Comparison of ENCODE assay signal across 8 mouse cellular contexts in the genomic region with DNA sequence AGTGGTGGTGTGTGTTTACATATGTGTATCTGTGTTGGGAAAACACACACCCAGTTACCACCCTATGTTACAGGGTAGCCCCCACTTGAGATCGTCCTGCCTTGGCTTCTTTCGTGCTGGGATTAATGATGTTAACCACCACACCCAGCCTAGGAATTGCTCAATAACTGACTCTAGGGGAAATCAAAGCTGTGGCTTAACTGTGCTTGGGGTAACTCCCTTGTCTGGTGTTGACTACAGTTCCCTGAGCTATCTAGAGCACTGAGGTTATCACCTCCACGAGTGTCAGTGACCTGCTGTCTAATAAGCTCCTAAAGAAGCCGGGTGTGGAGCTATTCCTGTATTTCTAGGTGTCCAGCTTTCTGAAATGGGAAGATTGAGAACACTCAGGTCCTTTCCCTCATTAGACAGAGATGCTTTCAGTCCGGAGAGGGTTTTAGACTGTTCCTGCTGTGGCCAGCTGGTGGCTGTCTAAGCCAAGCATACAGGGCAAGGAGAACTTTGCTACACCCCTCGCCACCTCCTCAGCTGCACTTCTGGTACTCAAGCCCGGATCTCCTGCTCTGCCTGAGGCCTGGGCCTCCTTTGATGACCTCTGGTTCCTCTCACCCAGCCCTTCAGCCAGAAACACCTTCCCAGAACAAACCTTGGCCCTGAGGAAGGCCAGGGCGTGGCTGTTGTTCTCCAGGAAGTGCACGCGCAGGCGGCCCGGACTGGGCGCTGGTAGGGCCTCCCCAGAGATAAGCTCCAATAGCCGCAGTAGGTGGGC. TPM values are rescaled to one million over a fixed set of nuclear protein-coding genes. Genes with fewer than 3 reads are reported as not detected.
DNase-seq lines count a peak whose midpoint lies in the region; ATAC-seq and TF ChIP-seq lines count a peak whose summit lies in the region.

No protein-coding gene starts in this region.

- H3K4me1 ChIP-seq in heart, embryonic 13.5 days = peaks cover 8% of the 10 kb centered on the region
- H3K4me1 ChIP-seq in lung, adult 2 months (ENCODE audit: control insufficient read depth, insufficient read depth, low read length) = peaks cover 11% of the 10 kb centered on the region

- H3K27me3 ChIP-seq in heart, embryonic 13.5 days (replicated peaks) = 0 out of 2 replicates have a peak, but pooled peaks cover 4% of the 10 kb centered on the region

- H3K4me2 ChIP-seq in heart, embryonic 13.5 days = no peak overlapping the region

- peaks cover 26% of the 10 kb centered on the region for H3K36me3 ChIP-seq in heart, embryonic 13.5 days

- no peak overlapping the region for H3K27ac ChIP-seq in left cerebral cortex, adult 2 months
- H3K27ac ChIP-seq in heart, embryonic 13.5 days (replicated peaks) = no peak overlapping the region

- H3K9ac ChIP-seq in heart, embryonic 13.5 days = peak overlapping the region; percentile 37; the same call in 1 of the 2 replicates

- TF ChIP-seq POLR2A in lung, adult 2 months (IDR thresholded peaks at IDR 0.05; ENCODE audit: borderline replicate concordance, extremely low read depth, low read depth, low read length) = 0 out of 2 replicates have a peak, but pooled peaks have one; percentile 3

- intact Hi-C loops in left cerebral cortex, adult 2 months (cut with DNase I) = loop anchor here (5.0 kb wide), 1 partner anchor 198 kb away; no protein-coding TSS in a partner anchor
- intact Hi-C loops in left cerebral cortex, postnatal 4 days (cut with DNase I) = loop anchor here (5.0 kb wide), 1 partner anchor 83 kb away; no protein-coding TSS in a partner anchor

- H3K4me3 ChIP-seq in left cerebral cortex, adult 2 months = no peak overlapping the region
- no peak overlapping the region for H3K4me3 ChIP-seq in heart, embryonic 13.5 days
- no peak overlapping the region for H3K4me3 ChIP-seq in lung, adult 2 months (replicated peaks; ENCODE audit: extremely low read depth, low read depth, low read length)

- no peak for DNase-seq in left cerebral cortex, adult 2 months (ENCODE audit: extremely low spot score in 1 of 2, low spot score in 2 of 2)
- DNase-seq in left cerebral cortex, postnatal 4 days = no peak
- peak; percentile 40 for DNase-seq in R1 (ENCODE audit: low read depth, low spot score)
- DNase-seq in lung, adult 2 months = peak; percentile 72
- DNase-seq in urinary bladder, postnatal 25 days (ENCODE audit: low spot score) = peak; percentile 33
- DNase-seq in layer of hippocampus, adult 9-11 months = no peak
- no peak for DNase-seq in layer of hippocampus, adult 8-10 months (ENCODE audit: low spot score in 2 of 2)

- no peak; the same call in 1 of the 2 replicates for ATAC-seq in heart, embryonic 13.5 days (ENCODE audit: extremely low read depth, insufficient number of reproducible peaks, low FRiP score, low TSS enrichment)

- peak; percentile 61 for TF ChIP-seq CTCF in left cerebral cortex, adult 2 months (IDR thresholded peaks at IDR 0.05)
- peak; percentile 87 for TF ChIP-seq CTCF in lung, adult 2 months (IDR thresholded peaks at IDR 0.05; ENCODE audit: insufficient read depth, low read length)

- no peaks in the 10 kb centered on the region for H3K9me3 ChIP-seq in heart, embryonic 13.5 days

- 53% methylated on average over 14 of the region's 14 CpGs for WGBS in heart, embryonic 13.5 days
- 34% methylated on average over 14 of the region's 14 CpGs for WGBS in lung, adult 2 months

RNA-seq across cellular contexts. Expression of gene Pla2g4b, which starts 51.6 kb away (rescaled TPM):
- 1 to 10 TPM; 3.9 to 4.1 TPM for total RNA-seq in left cerebral cortex, adult 2 months (2021)
- total RNA-seq in left cerebral cortex, postnatal 4 days (2021) = 1 to 10 TPM; 7.1 to 8.1 TPM
- polyA plus RNA-seq in heart, embryonic 13.5 days (2015; fragmentation: Nextera tagmentation; extraction: Ambion mirVana) = 1.1 and 1.3 TPM in 2 replicates
- polyA plus RNA-seq in lung, adult 2 months (2012; rRNA removed) = 4.3 and 20.6 TPM in 2 replicates
- total RNA-seq in layer of hippocampus, adult 8-10 months (2022) = 1 to 10 TPM; 1.4 to 5.6 (median 3.5) TPM

RNA-seq across cellular contexts. Expression of gene Gm28042, which starts 57.5 kb away (rescaled TPM):
- 1 to 10 TPM in 1 of 2 experiments, under 1 TPM in 1; 0.97 to 1.3 TPM for total RNA-seq in left cerebral cortex, adult 2 months (2021)
- total RNA-seq in left cerebral cortex, postnatal 4 days (2021) = 1 to 10 TPM; 3.7 to 5.4 TPM
- 1.7 and 1.9 TPM in 2 replicates for polyA plus RNA-seq in heart, embryonic 13.5 days (2015; fragmentation: Nextera tagmentation; extraction: Ambion mirVana)
- polyA plus RNA-seq in lung, adult 2 months (2012; rRNA removed) = 0.30 and 3.8 TPM in 2 replicates
- total RNA-seq in layer of hippocampus, adult 8-10 months (2022) = 1 to 10 TPM; 1.9 to 7.8 (median 3.4) TPM

RNA-seq across cellular contexts. Expression of gene Jmjd7, which starts 57.5 kb away (rescaled TPM):
- total RNA-seq in left cerebral cortex, adult 2 months (2021) = 1 to 10 TPM; 4.7 to 6.9 TPM
- total RNA-seq in left cerebral cortex, postnatal 4 days (2021) = 10 to 100 TPM; 10.2 to 11.1 TPM
- polyA plus RNA-seq in heart, embryonic 13.5 days (2015; fragmentation: Nextera tagmentation; extraction: Ambion mirVana) = 17.1 and 17.4 TPM in 2 replicates
- polyA plus RNA-seq in lung, adult 2 months (2012; rRNA removed) = 5.1 and 10.6 TPM in 2 replicates
- 1 to 10 TPM; 3.6 to 5.7 (median 4.2) TPM for total RNA-seq in layer of hippocampus, adult 8-10 months (2022)

Comparison
In these comparisons a context has a peak if more than half of its experiments do, and no peak if none do; other contexts are left out.
1. DNase-seq: peak in R1 (single experiment), lung, adult 2 months (single experiment) and urinary bladder, postnatal 25 days (single experiment); none in left cerebral cortex, adult 2 months (0 of 2), left cerebral cortex, postnatal 4 days (single experiment), layer of hippocampus, adult 9-11 months (single experiment) and layer of hippocampus, adult 8-10 months (0 of 2).